Comparison of ENCODE assay signal across 8 mouse cellular contexts in genomic region chr6:100285985-100286572, GRCm38 (mm10). TPM values are rescaled to one million over a fixed set of nuclear protein-coding genes. Genes with fewer than 3 reads are reported as not detected.
DNase-seq lines count a peak whose midpoint lies in the region; ATAC-seq and TF ChIP-seq lines count a peak whose summit lies in the region.

No protein-coding gene starts in this region.

- peak overlapping the region; percentile 93 for H3K9ac ChIP-seq in hindbrain, embryonic 16.5 days (ENCODE audit: low read depth, low read length)

- H3K4me3 ChIP-seq in lung, adult 2 months (replicated peaks; ENCODE audit: extremely low read depth, low read depth, low read length) = peak overlapping the region; percentile 69
- peak overlapping the region; percentile 75 for H3K4me3 ChIP-seq in hindbrain, embryonic 16.5 days (ENCODE audit: low read length)
- peak overlapping the region; percentile 51 for H3K4me3 ChIP-seq in myocyte

- WGBS in lung, adult 2 months = 8% methylated on average over 18 of the region's 18 CpGs
- WGBS in hindbrain, embryonic 16.5 days = 1% methylated on average over 18 of the region's 18 CpGs

- H3K4me1 ChIP-seq in lung, adult 2 months (ENCODE audit: control insufficient read depth, insufficient read depth, low read length) = peaks cover 9% of the 10 kb centered on the region
- peaks cover 21% of the 10 kb centered on the region for H3K4me1 ChIP-seq in hindbrain, embryonic 16.5 days (ENCODE audit: control insufficient read depth, insufficient read depth, low read depth, low read length)

- H3K9me3 ChIP-seq in hindbrain, embryonic 16.5 days (ENCODE audit: control insufficient read depth, low read length) = no peaks in the 10 kb centered on the region

- H3K79me2 ChIP-seq in myocyte (ENCODE audit: control insufficient read depth, insufficient read depth) = peaks cover 53% of the 10 kb centered on the region

- no peak for TF ChIP-seq POLR2A in lung, adult 2 months (IDR thresholded peaks at IDR 0.05; ENCODE audit: borderline replicate concordance, extremely low read depth, low read depth, low read length)
- TF ChIP-seq POLR2A in brain, embryonic 14.5 days (IDR thresholded peaks at IDR 0.05; ENCODE audit: borderline replicate concordance, extremely low read depth, insufficient read depth, insufficient read length, poor library complexity, severe bottlenecking) = no peak
- TF ChIP-seq POLR2A in myocyte (IDR thresholded peaks at IDR 0.05; ENCODE audit: insufficient read length, low read depth) = no peak

- intact Hi-C loops in left cerebral cortex, postnatal 25 days (cut with DNase I) = loop anchor here (2.0 to 10.0 kb wide), 6 partner anchors 115 to 484 kb away; no protein-coding TSS in a partner anchor

- no peak for DNase-seq in lung, adult 2 months
- no peak for DNase-seq in lung, postnatal 10 days
- DNase-seq in brain, embryonic 14.5 days (ENCODE audit: low read depth) = peak; percentile 53
- DNase-seq in ovary, postnatal 14 days (ENCODE audit: low spot score) = no peak
- DNase-seq in yolk sac, embryonic 10.5 days (ENCODE audit: low spot score) = no peak
- no peak for DNase-seq in left cerebral cortex, postnatal 25 days (ENCODE audit: low spot score in 2 of 2)

- peak overlapping the region; percentile 98 for H3K27ac ChIP-seq in hindbrain, embryonic 16.5 days (ENCODE audit: low read depth, low read length)

- no peak for TF ChIP-seq CTCF in lung, adult 2 months (IDR thresholded peaks at IDR 0.05; ENCODE audit: insufficient read depth, low read length)
- TF ChIP-seq CTCF in brain, embryonic 14.5 days (IDR thresholded peaks at IDR 0.05; ENCODE audit: borderline replicate concordance, extremely low read depth, insufficient read depth, insufficient read length) = no peak

- peak overlapping the region; percentile 96 for H3ac ChIP-seq in myocyte (ENCODE audit: control insufficient read depth, insufficient read length)

- peaks cover 7% of the 10 kb centered on the region for H3K27me3 ChIP-seq in hindbrain, embryonic 16.5 days (replicated peaks; ENCODE audit: control insufficient read depth, insufficient read depth, low read length)
- H3K27me3 ChIP-seq in myocyte (ENCODE audit: control insufficient read depth, insufficient read depth, insufficient read length) = peaks cover 21% of the 10 kb centered on the region

- H3K4me2 ChIP-seq in hindbrain, embryonic 16.5 days (ENCODE audit: low read length) = peak overlapping the region; percentile 84
- peak overlapping the region; percentile 83 for H3K4me2 ChIP-seq in myocyte (ENCODE audit: low read depth)

- no peaks in the 10 kb centered on the region for H3K36me3 ChIP-seq in hindbrain, embryonic 16.5 days (ENCODE audit: control insufficient read depth, insufficient read depth, low read length)
- peaks cover 5% of the 10 kb centered on the region for H3K36me3 ChIP-seq in myocyte (ENCODE audit: control insufficient read depth, insufficient read depth)

- no peak for ATAC-seq in hindbrain, embryonic 16.5 days

TF ChIP-seq in myocyte, 11 proteins besides CTCF, POLR2A, EP300 and RAD21:
- TF ChIP-seq REST (IDR thresholded peaks at IDR 0.05; ENCODE audit: insufficient read depth, insufficient read length) (no peak), E2F4 (IDR thresholded peaks at IDR 0.05; ENCODE audit: insufficient read depth) (no peak), TCF12 (IDR thresholded peaks at IDR 0.05; ENCODE audit: insufficient read depth, poor library complexity, severe bottlenecking) (no peak), TCF3 (IDR thresholded peaks at IDR 0.05; ENCODE audit: insufficient read length, low read depth) (no peak), MYOD1 (IDR thresholded peaks at IDR 0.05; ENCODE audit: control insufficient read depth in 1 of 3, insufficient read length in 2 of 3, low read depth in 2 of 3) (no peak), MAX (IDR thresholded peaks at IDR 0.05; ENCODE audit: low read depth) (no peak), SRF (IDR thresholded peaks at IDR 0.05; ENCODE audit: control insufficient read depth, insufficient read length, low read depth) (no peak), USF1 (IDR thresholded peaks at IDR 0.05; ENCODE audit: low read depth) (no peak), CEBPB (IDR thresholded peaks at IDR 0.05; ENCODE audit: insufficient read depth, poor library complexity, severe bottlenecking) (no peak), MYOG (IDR thresholded peaks at IDR 0.05; ENCODE audit: control insufficient read depth in 1 of 3, insufficient read depth in 1 of 3, insufficient read length in 2 of 3, low read depth in 2 of 3) (no peak), POLR2AphosphoS2 (IDR thresholded peaks at IDR 0.05; ENCODE audit: insufficient read length, low read depth) (no peak)

RNA-seq across cellular contexts. Expression of gene Rybp, which starts 1.2 kb away (rescaled TPM):
- polyA plus RNA-seq in lung, adult 2 months (2012; rRNA removed) = 26.1 and 30.6 TPM in 2 replicates
- polyA plus RNA-seq in brain, embryonic 14.5 days (2012; rRNA removed) = 64.7 and 67.5 TPM in 2 replicates
- polyA plus RNA-seq in hindbrain, embryonic 16.5 days (2015; fragmentation: Nextera tagmentation; extraction: Ambion mirVana) = 14.2 and 17.3 TPM in 2 replicates
- 9.5 TPM for polyA plus RNA-seq in myocyte (2012; fragmentation: generic; extraction: Trizol)
- total RNA-seq in left cerebral cortex, postnatal 25 days (2021) = 10 to 100 TPM; 54.6 to 56.0 TPM
